Mouse (Mus musculus): ENCODE data around the gene Krt80.
A peak's percentile ranks its signal among the peaks of the same experiment; 100 is the strongest.
"Not testable (repeated sequence)": the region's sequence is repeated elsewhere in the genome, so short reads cannot be mapped to it uniquely, and the experiment has no call there.

The Krt80 gene

GRCm38 (mm10) chr15:101352047-101352446 lies 17.9 kb downstream of the Krt80 start:
- no peak for DNase-seq (ENCODE audit: low read depth, low spot score)

- no peak for DNase-seq (ENCODE audit: low read depth, low spot score)
Observed at GRCm38 (mm10) chr15:101341797-101342515, 28.0 kb downstream of the Krt80 start.

GRCm38 (mm10) chr15:101339537-101339936 lies 30.4 kb downstream of the Krt80 start:
- DNase-seq (ENCODE audit: low read depth, low spot score) = peak; percentile 80

- no peak for DNase-seq (ENCODE audit: low read depth, low spot score)
Observed at GRCm38 (mm10) chr15:101338359-101338758, 31.6 kb downstream of the Krt80 start.

GRCm38 (mm10) chr15:101336474-101337174 lies 33.3 kb downstream of the Krt80 start:
- DNase-seq (ENCODE audit: low read depth, low spot score) = no peak

- no peak for DNase-seq (ENCODE audit: low read depth, low spot score)
Observed at GRCm38 (mm10) chr15:101333648-101334047, 36.3 kb downstream of the Krt80 start.

GRCm38 (mm10) chr15:101333165-101333564 lies 36.8 kb downstream of the Krt80 start:
- no peak for DNase-seq (ENCODE audit: low read depth, low spot score)

GRCm38 (mm10) chr15:101332370-101332769 lies 37.6 kb downstream of the Krt80 start:
- no peak for DNase-seq (ENCODE audit: low read depth, low spot score)

GRCm38 (mm10) chr15:101331090-101331489 lies 38.9 kb downstream of the Krt80 start:
- no peak for DNase-seq (ENCODE audit: low read depth, low spot score)

- no peak for DNase-seq (ENCODE audit: low read depth, low spot score)
Observed at GRCm38 (mm10) chr15:101329564-101329892, 40.4 kb downstream of the Krt80 start.

- DNase-seq (ENCODE audit: low read depth, low spot score) = no peak
Observed at GRCm38 (mm10) chr15:101328876-101329563, 40.9 kb downstream of the Krt80 start.

- peak; percentile 59 for DNase-seq (ENCODE audit: low read depth, low spot score)
Observed at GRCm38 (mm10) chr15:101327282-101327681, 42.7 kb downstream of the Krt80 start.

- DNase-seq (ENCODE audit: low read depth, low spot score) = no peak
Observed at GRCm38 (mm10) chr15:101325991-101326534, 43.9 kb downstream of the Krt80 start.

GRCm38 (mm10) chr15:101324409-101324808 lies 45.6 kb downstream of the Krt80 start:
- DNase-seq (ENCODE audit: low read depth, low spot score) = not testable (repeated sequence)

GRCm38 (mm10) chr15:101323511-101323910 lies 46.5 kb downstream of the Krt80 start:
- no peak for DNase-seq (ENCODE audit: low read depth, low spot score)

- DNase-seq (ENCODE audit: low read depth, low spot score) = no peak
Observed at GRCm38 (mm10) chr15:101322640-101323039, 47.3 kb downstream of the Krt80 start.

- DNase-seq (ENCODE audit: low read depth, low spot score) = no peak
Observed at GRCm38 (mm10) chr15:101322106-101322505, 47.9 kb downstream of the Krt80 start.

GRCm38 (mm10) chr15:101321126-101321525 lies 48.8 kb downstream of the Krt80 start:
- no peak for DNase-seq (ENCODE audit: low read depth, low spot score)

GRCm38 (mm10) chr15:101320618-101321041 lies 49.3 kb downstream of the Krt80 start:
- DNase-seq (ENCODE audit: low read depth, low spot score) = no peak

GRCm38 (mm10) chr15:101320010-101320617 lies 49.8 kb downstream of the Krt80 start:
- no peak for DNase-seq (ENCODE audit: low read depth, low spot score)

- no peak for DNase-seq (ENCODE audit: low read depth, low spot score)
Observed at GRCm38 (mm10) chr15:101318889-101319765, 50.8 kb downstream of the Krt80 start.
